Mouse (Mus musculus) embryonic stem cell, embryonic (primary cell): ENCODE results near the gene Pde6g.

Experiments
- CTCF ChIA-PET, 4 experiments: fragments of 300-600 bp in 2 of 4; fragments of 350-600 bp in 2 of 4; sonication (Branson Sonifier 250); formaldehyde crosslinking; loops; one replicate each; lab custom pipeline; 2022; ENCODE audit warnings: inconsistent platforms in 2 of 4; lab: Charles Lee
- POLR2A ChIA-PET, 4 experiments: fragments of 300-600 bp in 2 of 4; fragments of 350-600 bp in 2 of 4; sonication (Branson Sonifier 250); formaldehyde crosslinking; loops; one replicate each; lab custom pipeline; 2022; ENCODE audit warnings: antibody characterized with exemption in 4 of 4, inconsistent platforms in 1 of 4; lab: Charles Lee

Pde6g gene

GRCm38 (mm10) chr11:120457370-120457769, 4.1 kb upstream of the Pde6g start:
- ChIA-PET CTCF (interaction anchor here in 3 of 4 experiments (0.6 to 1.8 kb wide), 16 partner anchors 8 to 745 kb away, joined by 3 to 10 read pairs (median 4); partner anchors contain the start of genes Arl16 (in 3 of the 3), Faap100 (in 1 of the 3), Mrpl12 (in 1 of the 3) and Nploc4 (in 1 of the 3)), POLR2A (interaction anchor here (0.5 to 3.6 kb wide), 52 partner anchors 9 to 1033 kb away, joined by 3 to 58 read pairs (median 4); partner anchors contain the start of genes Arl16 (in 4 of the 4), Mrpl12 (in 3 of the 4), Nploc4 (in 3 of the 4) and P4hb (in 3 of the 4))

- POLR2A ChIA-PET: interaction anchor here in 2 of 4 experiments (0.6 to 3.1 kb wide), 5 partner anchors 9 to 177 kb away, joined by 3 to 19 read pairs (median 3); partner anchors contain the start of genes Arl16 (in 1 of the 2) and Tspan10 (in 1 of the 2)
Observed at GRCm38 (mm10) chr11:120455413-120455812, 2.1 kb upstream of the Pde6g start.

GRCm38 (mm10) chr11:120454965-120455364, 1.7 kb upstream of the Pde6g start:
- POLR2A ChIA-PET: interaction anchor here in 2 of 4 experiments (0.6 to 1.0 kb wide), 3 partner anchors 10 to 135 kb away, joined by 3 to 5 read pairs (median 3); no protein-coding TSS in a partner anchor
- CTCF ChIA-PET: interaction anchor here in 1 of 4 experiments (0.7 kb wide), 1 partner anchor 265 kb away, joined by 3 read pairs; no protein-coding TSS in a partner anchor

More at GRCm38 (mm10) chr11:120455413-120455812, 2.1 kb upstream of the Pde6g start:
- CTCF ChIA-PET: no interaction called here

GRCm38 (mm10) chr11:120452246-120452645, 1.1 kb downstream of the Pde6g start:
- ChIA-PET CTCF (interaction anchor here in 1 of 4 experiments (0.8 kb wide), 1 partner anchor 29 kb away, joined by 3 read pairs; no protein-coding TSS in a partner anchor), POLR2A (interaction anchor here in 2 of 4 experiments (0.8 to 1.8 kb wide), 4 partner anchors 14 to 122 kb away, joined by 3 to 7 read pairs (median 4); partner anchors contain the start of genes Arl16 (in 2 of the 2) and Mrpl12 (in 1 of the 2))

- POLR2A ChIA-PET: interaction anchor here in 3 of 4 experiments (0.6 to 3.2 kb wide), 12 partner anchors 9 to 196 kb away, joined by 3 to 20 read pairs (median 4); partner anchors contain the start of genes Ccdc137 (in 2 of the 3), Oxld1 (in 2 of the 3), Arl16 (in 1 of the 3) and Mrpl12 (in 1 of the 3)
- CTCF ChIA-PET: interaction anchor here in 3 of 4 experiments (0.6 to 2.1 kb wide), 5 partner anchors 10 to 968 kb away, joined by 3 to 8 read pairs (median 3); partner anchors contain the start of genes Ccdc137 (in 1 of the 3) and Oxld1 (in 1 of the 3)
Observed at GRCm38 (mm10) chr11:120447179-120447578, 6.1 kb downstream of the Pde6g start.

GRCm38 (mm10) chr11:120445475-120445874, 7.8 kb downstream of the Pde6g start:
- CTCF ChIA-PET: interaction anchor here in 2 of 4 experiments (0.5 to 0.8 kb wide), 3 partner anchors 22 to 1121 kb away, joined by 3 to 14 read pairs (median 4); partner anchors contain the start of gene Arl16 (in 1 of the 2)
- POLR2A ChIA-PET: no interaction called here

- CTCF ChIA-PET: interaction anchor here in 1 of 4 experiments (0.6 kb wide), 1 partner anchor 228 kb away, joined by 3 read pairs; no protein-coding TSS in a partner anchor
- POLR2A ChIA-PET: no interaction called here
Observed at GRCm38 (mm10) chr11:120444106-120444505, 9.2 kb downstream of the Pde6g start.

- CTCF ChIA-PET: interaction anchor here in 1 of 4 experiments (0.5 to 1.5 kb wide), 4 partner anchors 15 to 47 kb away, joined by 3 to 6 read pairs (median 4); partner anchors contain the start of genes Ccdc137 and Oxld1
Observed at GRCm38 (mm10) chr11:120442765-120443280, 10.5 kb downstream of the Pde6g start.

GRCm38 (mm10) chr11:120442344-120442743, 11.0 kb downstream of the Pde6g start, which contains the start of gene Tspan10:
TSS of gene Tspan10 (plus strand) at chr11:120442644.
- CTCF ChIA-PET: interaction anchor here in 1 of 4 experiments (0.5 to 1.5 kb wide), 4 partner anchors 15 to 47 kb away, joined by 3 to 6 read pairs (median 4); partner anchors contain the start of genes Ccdc137 and Oxld1
- POLR2A ChIA-PET: interaction anchor here in 2 of 4 experiments (0.7 to 2.1 kb wide), 6 partner anchors 13 to 47 kb away, joined by 3 to 7 read pairs (median 4); partner anchors contain the start of genes Ccdc137 (in 2 of the 2), Oxld1 (in 2 of the 2) and Mrpl12 (in 1 of the 2)

More at GRCm38 (mm10) chr11:120442765-120443280, 10.5 kb downstream of the Pde6g start:
- POLR2A ChIA-PET: interaction anchor here in 2 of 4 experiments (0.7 to 2.1 kb wide), 5 partner anchors 13 to 47 kb away, joined by 3 to 7 read pairs (median 4); partner anchors contain the start of genes Ccdc137 (in 2 of the 2) and Oxld1 (in 2 of the 2)

- POLR2A ChIA-PET: interaction anchor here (0.6 to 3.1 kb wide), 28 partner anchors 9 to 702 kb away, joined by 3 to 22 read pairs (median 4); partner anchors contain the start of genes Arl16 (in 3 of the 4), Ccdc137 (in 2 of the 4), Oxld1 (in 2 of the 4) and Mrpl12 (in 1 of the 4)
- CTCF ChIA-PET: interaction anchor here in 2 of 4 experiments (0.6 to 1.4 kb wide), 7 partner anchors 14 to 365 kb away, joined by 3 to 17 read pairs (median 5); partner anchors contain the start of genes Ccdc137 (in 1 of the 2), Oxld1 (in 1 of the 2) and Pde6g (in 1 of the 2)
Observed at GRCm38 (mm10) chr11:120437857-120438385, 15.4 kb downstream of the Pde6g start.

- ChIA-PET POLR2A (interaction anchor here (0.6 to 5.4 kb wide), 37 partner anchors 9 to 703 kb away, joined by 3 to 22 read pairs (median 4); partner anchors contain the start of genes Arl16 (in 3 of the 4), Ccdc137 (in 3 of the 4), Oxld1 (in 3 of the 4) and Mrpl12 (in 2 of the 4)), CTCF (interaction anchor here in 3 of 4 experiments (0.6 to 2.3 kb wide), 10 partner anchors 14 to 364 kb away, joined by 3 to 17 read pairs (median 4); partner anchors contain the start of genes Ccdc137 (in 1 of the 3), Oxld1 (in 1 of the 3) and Pde6g (in 1 of the 3))
Observed at GRCm38 (mm10) chr11:120437152-120437856, 16.0 kb downstream of the Pde6g start, which contains the start of gene Nploc4. TSS of gene Nploc4 (minus strand) at chr11:120437708.

GRCm38 (mm10) chr11:120426727-120427126, 26.6 kb downstream of the Pde6g start:
- POLR2A ChIA-PET: interaction anchor here in 3 of 4 experiments (0.8 to 1.8 kb wide), 7 partner anchors 10 to 77 kb away, joined by 3 to 6 read pairs (median 4); partner anchors contain the start of genes Faap100 (in 1 of the 3) and Nploc4 (in 1 of the 3)
- CTCF ChIA-PET: interaction anchor here in 1 of 4 experiments (0.5 kb wide), 1 partner anchor 57 kb away, joined by 3 read pairs; no protein-coding TSS in a partner anchor

- ChIA-PET POLR2A (interaction anchor here (0.6 to 3.4 kb wide), 45 partner anchors 9 to 529 kb away, joined by 3 to 20 read pairs (median 4); partner anchors contain the start of genes Arl16 (in 3 of the 4), P4hb (in 3 of the 4), Baiap2 (in 2 of the 4) and Faap100 (in 2 of the 4)), CTCF (interaction anchor here (0.6 to 2.5 kb wide), 77 partner anchors 9 to 1131 kb away, joined by 3 to 19 read pairs (median 4); partner anchors contain the start of genes Arl16 (in 3 of the 4), Ccdc137 (in 2 of the 4), Faap100 (in 2 of the 4) and Oxld1 (in 2 of the 4))
Observed at GRCm38 (mm10) chr11:120423569-120424295, 29.6 kb downstream of the Pde6g start.

- POLR2A ChIA-PET: interaction anchor here (0.5 to 3.4 kb wide), 46 partner anchors 9 to 481 kb away, joined by 3 to 20 read pairs (median 4); partner anchors contain the start of genes P4hb (in 3 of the 4), Arl16 (in 2 of the 4), Baiap2 (in 2 of the 4) and Faap100 (in 2 of the 4)
- CTCF ChIA-PET: interaction anchor here (0.6 to 2.5 kb wide), 64 partner anchors 8 to 837 kb away, joined by 3 to 19 read pairs (median 4); partner anchors contain the start of genes Arl16 (in 3 of the 4), Ccdc137 (in 2 of the 4), Oxld1 (in 2 of the 4) and Faap100 (in 1 of the 4)
Observed at GRCm38 (mm10) chr11:120422651-120423568, 30.4 kb downstream of the Pde6g start.
